Mouse (Mus musculus) C2C12 (cell line): ENCODE data around the gene Ptk7. TPM values are rescaled to one million over a fixed set of nuclear protein-coding genes. Genes with fewer than 3 reads are reported as not detected.

Source experiments
- H3K27me3 ChIP-seq: one replicate; pipeline ENCODE4 v1.6.1; 2011; ENCODE audit not compliant: control insufficient read depth, insufficient read depth, insufficient read length
- H3K36me3 ChIP-seq: one replicate; pipeline ENCODE4 v1.6.1; 2011; ENCODE audit not compliant: control insufficient read depth, insufficient read depth
- H3K4me3 ChIP-seq: one replicate; pipeline ENCODE4 v1.5.1; 2011; ENCODE audit warnings: mild to moderate bottlenecking, control low read depth; ENCODE audit not compliant: poor library complexity, insufficient read depth, severe bottlenecking
- H3K79me2 ChIP-seq: one replicate; pipeline ENCODE4 v1.6.1; 2011; ENCODE audit not compliant: control insufficient read depth, insufficient read depth
- H3K79me3 ChIP-seq: one replicate; pipeline ENCODE4 v1.6.1; 2011; ENCODE audit warnings: low read depth, control low read depth
- H3ac ChIP-seq: one replicate; pipeline ENCODE3; 2011; ENCODE audit warnings: low read depth; ENCODE audit not compliant: control insufficient read depth, insufficient read length
- CEBPB ChIP-seq: IDR thresholded peaks from one replicate; pipeline ENCODE4 v1.6.1; 2011; ENCODE audit warnings: low read depth, mild to moderate bottlenecking, control low read depth, moderate library complexity
- CTCF ChIP-seq: IDR thresholded peaks from one replicate; pipeline ENCODE4 v1.5.1; 2011; ENCODE audit not compliant: control insufficient read depth, insufficient read depth, insufficient read length
- FOSL1 ChIP-seq: IDR thresholded peaks from one replicate; pipeline ENCODE4 v1.8.0; 2011; ENCODE audit warnings: mild to moderate bottlenecking, low read length; ENCODE audit not compliant: poor library complexity, insufficient read depth, severe bottlenecking
- MAX ChIP-seq: IDR thresholded peaks from one replicate; pipeline ENCODE4 v1.6.1; 2011; ENCODE audit warnings: mild to moderate bottlenecking, control low read depth
- MYOD1 ChIP-seq: IDR thresholded peaks from one replicate; pipeline ENCODE4 v1.6.1; 2011; ENCODE audit warnings: low read depth; ENCODE audit not compliant: control insufficient read depth, insufficient read length
- MYOG ChIP-seq: IDR thresholded peaks from one replicate; pipeline ENCODE4 v1.6.1; 2011; ENCODE audit not compliant: control insufficient read depth, insufficient read length; ENCODE audit errors: extremely low read depth
- USF1 ChIP-seq: IDR thresholded peaks from one replicate; pipeline ENCODE4 v1.6.1; 2011; ENCODE audit warnings: low read depth, mild to moderate bottlenecking, control low read depth, moderate library complexity
- polyA plus RNA-seq: library from polyadenylated mRNA; unstranded; fragments of >200 nt; fragmentation: generic; extraction: Trizol; gene quantifications from one replicate; pipeline ENCODE4 v1.2.1, GENCODE M21; 2012; ENCODE audit warnings: missing spikeins

The Ptk7 gene
- polyA plus RNA-seq, 1 experiment: 26.1 TPM

GRCm38 (mm10) chr17:46590439-46590838, 38.9 kb downstream of the Ptk7 start:
- Histone ChIP-seq H3K79me3 (no peaks in the 10 kb centered on the region), H3K36me3 (no peaks in the 10 kb centered on the region), H3K4me3 (no peak overlapping the region), H3K27me3 (no peaks in the 10 kb centered on the region), H3ac (no peak overlapping the region), H3K79me2 (no peaks in the 10 kb centered on the region)
- TF ChIP-seq USF1: no peak
- TF ChIP-seq MYOG: no peak
- TF ChIP-seq CTCF: no peak
- TF ChIP-seq CEBPB: no peak

- no peak overlapping the region for H3K4me3 ChIP-seq
- no peaks in the 10 kb centered on the region for H3K79me3 ChIP-seq
- no peaks in the 10 kb centered on the region for H3K79me2 ChIP-seq
- H3K27me3 ChIP-seq: no peaks in the 10 kb centered on the region
- TF ChIP-seq USF1 (no peak), MYOG (no peak), MAX (no peak), CEBPB (no peak), MYOD1 (no peak), CTCF (no peak), FOSL1 (no peak)
- H3ac ChIP-seq: no peak overlapping the region
- no peaks in the 10 kb centered on the region for H3K36me3 ChIP-seq
Measured at GRCm38 (mm10) chr17:46589635-46590314, 39.5 kb downstream of the Ptk7 start.

- no peaks in the 10 kb centered on the region for H3K79me3 ChIP-seq
- no peak overlapping the region for H3ac ChIP-seq
- no peaks in the 10 kb centered on the region for H3K27me3 ChIP-seq
- no peaks in the 10 kb centered on the region for H3K36me3 ChIP-seq
- no peak overlapping the region for H3K4me3 ChIP-seq
- no peaks in the 10 kb centered on the region for H3K79me2 ChIP-seq
- TF ChIP-seq MYOD1 (no peak), FOSL1 (no peak), USF1 (no peak), MYOG (no peak), CTCF (no peak), MAX (no peak), CEBPB (no peak)
Measured at GRCm38 (mm10) chr17:46588913-46589312, 40.4 kb downstream of the Ptk7 start.

GRCm38 (mm10) chr17:46588173-46588572, 41.1 kb downstream of the Ptk7 start:
- Histone ChIP-seq H3K79me3 (no peaks in the 10 kb centered on the region), H3K27me3 (no peaks in the 10 kb centered on the region), H3K79me2 (no peaks in the 10 kb centered on the region), H3K4me3 (no peak overlapping the region), H3ac (no peak overlapping the region), H3K36me3 (no peaks in the 10 kb centered on the region)
- TF ChIP-seq USF1 (no peak), MYOG (no peak), MYOD1 (no peak), MAX (no peak), CEBPB (no peak), CTCF (no peak), FOSL1 (no peak)

GRCm38 (mm10) chr17:46586327-46586726, 43.0 kb downstream of the Ptk7 start:
- H3ac ChIP-seq: no peak overlapping the region
- no peak overlapping the region for H3K4me3 ChIP-seq
- no peaks in the 10 kb centered on the region for H3K79me3 ChIP-seq
- no peaks in the 10 kb centered on the region for H3K36me3 ChIP-seq
- H3K79me2 ChIP-seq: no peaks in the 10 kb centered on the region
- no peaks in the 10 kb centered on the region for H3K27me3 ChIP-seq
- no peak for TF ChIP-seq FOSL1
- TF ChIP-seq MAX: no peak
- no peak for TF ChIP-seq MYOG
- no peak for TF ChIP-seq CTCF

GRCm38 (mm10) chr17:46578650-46579049, 50.7 kb downstream of the Ptk7 start:
- Histone ChIP-seq H3ac (no peak overlapping the region), H3K36me3 (no peaks in the 10 kb centered on the region), H3K79me2 (no peaks in the 10 kb centered on the region), H3K27me3 (no peaks in the 10 kb centered on the region), H3K4me3 (no peak overlapping the region), H3K79me3 (no peaks in the 10 kb centered on the region)
- TF ChIP-seq MYOG (no peak), CTCF (no peak), MYOD1 (no peak), USF1 (no peak), MAX (no peak), FOSL1 (no peak), CEBPB (no peak)
